Mouse (Mus musculus) liver, adult 2 months (tissue): ENCODE measurements around the gene Gm47985.

Source experiments
- CTCF ChIP-seq: fragments of 200-500 bp; IDR thresholded peaks from 2 replicates; pipeline ENCODE4 v1.5.1; 2011; ENCODE audit warnings: low read depth, low read length, control low read depth
- POLR2A ChIP-seq: fragments of 200-500 bp; IDR thresholded peaks from 2 replicates; pipeline ENCODE4 v1.6.1; 2011; ENCODE audit warnings: low read length, control low read depth; ENCODE audit not compliant: insufficient read depth; ENCODE audit errors: extremely low read depth

DNA sequence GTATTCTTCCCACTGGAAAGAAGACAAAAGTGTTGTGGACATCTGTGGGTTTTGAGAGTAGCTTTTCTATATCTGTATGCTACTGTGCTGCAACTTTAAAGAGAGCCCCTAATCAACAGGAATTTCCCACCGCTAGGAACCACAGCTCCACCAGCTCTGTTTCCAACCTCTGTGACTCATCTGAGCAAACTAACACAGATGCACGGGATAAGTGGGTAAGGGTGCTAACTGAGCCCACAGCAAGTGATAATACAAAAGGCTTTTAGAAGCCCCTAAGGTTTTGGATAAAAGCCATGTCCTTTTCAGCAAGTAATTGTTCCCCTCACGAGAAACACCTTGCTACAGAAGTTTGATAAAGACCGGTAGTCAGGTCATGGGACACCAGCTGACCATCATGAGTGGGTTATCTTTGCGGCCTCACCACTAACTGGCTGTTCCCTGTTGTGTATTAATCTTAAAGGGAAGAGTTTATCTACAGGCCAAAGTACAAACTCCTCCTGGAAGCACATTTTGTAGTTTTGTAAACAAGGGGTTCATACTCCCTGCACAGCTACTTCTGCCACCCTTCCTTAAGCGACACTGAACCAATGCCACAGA, 29.2 kb upstream of the Gm47985 start:
- TF ChIP-seq CTCF (no peak), POLR2A (no peak)
